Mouse (Mus musculus) gastrocnemius, adult 18-20 months (tissue): ENCODE measurements around the gene Klhl9. TPM values are rescaled to one million over a fixed set of nuclear protein-coding genes. Genes with fewer than 3 reads are reported as not detected.

ENCODE experiments used
- DNase-seq: peaks from one replicate; pipeline ENCODE4 v3.0.0; 2021; ENCODE audit warnings: low spot score
- total RNA-seq, 2 experiments: library from RNA; stranded (reverse); gene quantifications; 2 replicates each; pipeline ENCODE4 v1.2.3; 2021

Klhl9 gene
- total RNA-seq, 2 experiments from 2014 or later: 50.5 to 62.5 TPM

DNA sequence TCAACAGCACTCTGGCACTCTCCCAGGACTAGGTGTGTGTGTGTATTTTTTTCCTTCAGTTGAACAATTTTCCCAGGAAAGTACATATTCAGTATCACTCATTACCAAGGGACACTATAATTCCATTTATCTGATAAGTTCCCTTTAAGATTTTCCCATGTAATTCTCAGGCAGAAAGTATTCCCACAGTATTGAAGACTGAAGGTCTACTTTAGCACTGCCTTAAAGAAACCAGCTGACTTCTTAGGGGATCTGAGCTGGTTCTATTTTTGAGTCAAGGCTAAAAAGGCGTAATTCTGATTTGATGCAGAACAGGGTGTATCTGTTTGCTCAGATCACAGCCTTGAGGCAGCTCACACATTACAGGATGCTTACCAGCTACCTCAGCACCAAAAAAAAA, 3.5 kb downstream of the Klhl9 start:
- no peak for DNase-seq

DNA sequence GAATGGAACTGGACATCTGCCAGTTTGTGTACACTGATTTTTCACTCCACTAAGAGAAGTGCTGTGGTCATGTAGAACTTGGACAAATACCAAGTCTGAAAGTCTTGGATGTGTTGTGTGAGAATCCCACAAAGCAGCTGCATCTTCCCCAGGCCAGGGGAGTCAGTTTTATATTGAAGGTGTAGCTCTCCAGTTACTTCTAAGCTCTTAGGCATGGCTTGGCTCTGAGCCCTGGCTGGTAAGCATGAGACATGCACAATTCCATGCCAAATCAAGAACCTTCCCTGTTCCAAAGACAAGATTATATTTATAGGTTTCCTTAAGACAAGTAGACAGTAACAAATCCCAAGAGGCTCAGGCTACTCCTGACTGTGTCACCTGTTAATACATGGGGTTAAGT, 7.2 kb downstream of the Klhl9 start:
- DNase-seq: peak; percentile 81

DNA sequence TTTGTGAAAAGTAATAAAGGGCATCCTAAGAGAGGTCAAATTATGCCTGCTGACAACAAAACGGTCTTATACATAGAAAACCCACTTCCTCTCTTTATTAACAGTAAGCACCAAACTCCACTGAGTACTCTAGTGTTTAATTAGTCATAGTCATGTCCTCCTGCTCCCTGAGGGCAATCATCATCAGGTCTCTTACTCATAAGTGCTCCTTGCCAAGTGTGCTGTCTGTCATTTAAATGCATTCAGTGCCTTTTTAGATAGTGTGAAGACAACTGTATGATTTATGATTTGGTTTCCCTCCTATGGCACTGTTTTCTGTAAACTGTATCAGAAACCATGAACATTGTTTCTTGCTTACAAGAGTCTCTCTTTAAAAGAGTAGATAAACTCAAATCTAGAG, 8.0 kb downstream of the Klhl9 start:
- DNase-seq: no peak

DNA sequence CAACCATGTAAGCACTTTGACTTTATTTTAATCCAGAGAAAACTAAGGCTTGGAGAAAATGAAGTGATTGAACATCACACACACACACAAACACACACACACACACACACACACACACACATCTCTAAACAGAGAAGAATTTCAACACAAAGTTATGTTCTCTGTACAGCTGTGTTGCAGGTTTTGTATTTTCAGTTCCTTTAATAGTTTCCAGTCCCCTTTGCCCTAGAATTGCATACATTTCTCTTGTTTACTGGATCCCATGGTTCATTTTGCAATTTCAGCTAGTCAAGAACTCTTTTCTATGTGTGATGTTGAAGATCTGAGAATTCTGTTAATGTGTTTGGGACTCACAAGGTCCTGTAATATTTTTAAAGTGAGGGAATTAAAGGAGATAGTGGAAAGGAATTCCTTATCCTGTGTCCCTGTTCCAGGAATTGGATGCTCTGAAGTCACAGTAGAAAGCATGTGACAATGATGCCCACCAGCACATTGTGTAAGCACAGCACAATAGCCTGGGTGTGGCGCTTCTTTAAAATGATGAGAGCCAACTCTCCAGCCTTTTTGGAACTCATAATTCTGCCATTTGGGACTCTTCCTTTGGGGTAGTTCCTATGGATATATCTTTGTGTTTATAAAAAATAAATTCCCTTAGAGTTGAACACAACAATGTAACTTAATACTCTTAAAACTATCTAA, 15.0 kb downstream of the Klhl9 start:
- DNase-seq: no peak

DNA sequence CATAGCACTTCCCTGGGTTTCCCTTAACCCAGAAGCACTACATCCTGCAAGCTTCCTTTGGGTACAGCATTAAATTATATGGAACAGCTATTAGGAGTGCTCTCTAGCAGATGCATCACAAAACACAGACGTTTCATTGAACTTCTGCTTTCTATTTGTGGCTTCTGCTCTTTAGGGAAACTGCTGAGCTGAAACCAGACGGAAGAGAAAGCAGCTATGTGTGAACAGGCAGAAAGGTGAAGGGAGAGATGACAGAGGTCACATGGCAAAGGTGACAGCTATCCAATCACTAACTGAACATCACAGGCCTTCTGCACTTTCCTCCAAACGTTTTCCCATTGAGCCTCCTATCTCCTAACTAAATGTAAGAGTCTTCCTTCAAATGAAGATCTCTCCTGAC, 16.3 kb downstream of the Klhl9 start:
- no peak for DNase-seq

DNA sequence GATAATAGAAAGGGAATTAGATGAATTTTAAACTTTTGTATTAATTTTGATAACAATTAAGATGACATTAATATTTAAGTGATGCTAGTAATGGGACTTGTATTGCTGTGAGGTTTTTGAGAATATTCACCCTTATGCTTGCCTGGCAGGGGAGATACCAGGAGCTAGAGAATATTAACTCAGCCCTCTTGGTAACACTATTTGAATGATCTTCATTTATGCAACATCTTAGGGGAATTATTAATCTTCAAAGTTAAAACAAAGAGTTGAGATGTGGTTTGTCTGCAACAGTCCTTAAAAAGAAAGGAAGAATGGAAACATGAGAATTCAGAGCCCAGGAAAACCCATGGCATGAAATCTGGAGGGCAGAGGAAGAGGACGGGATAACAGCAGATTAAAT, 23.0 kb downstream of the Klhl9 start:
- DNase-seq: no peak

DNA sequence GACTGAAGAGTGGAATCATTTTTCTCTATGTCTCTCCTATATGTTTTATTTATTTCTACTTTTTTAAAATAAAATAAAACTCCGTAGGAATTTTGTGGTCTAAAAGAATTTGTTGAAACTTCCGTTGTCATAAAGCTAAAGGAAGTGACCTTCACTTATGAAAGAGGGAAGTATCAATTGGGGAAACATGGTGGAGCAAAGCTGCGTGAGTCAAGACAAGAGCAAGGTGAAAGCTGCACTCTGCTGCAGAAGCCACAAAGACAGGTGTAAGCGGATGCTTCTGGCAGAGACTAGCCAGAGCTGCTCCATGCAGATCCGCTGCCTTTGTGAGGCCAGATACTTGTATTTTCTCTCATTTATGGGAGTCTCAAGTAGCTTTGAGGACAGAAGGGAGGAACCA, 23.5 kb downstream of the Klhl9 start:
- no peak for DNase-seq

DNA sequence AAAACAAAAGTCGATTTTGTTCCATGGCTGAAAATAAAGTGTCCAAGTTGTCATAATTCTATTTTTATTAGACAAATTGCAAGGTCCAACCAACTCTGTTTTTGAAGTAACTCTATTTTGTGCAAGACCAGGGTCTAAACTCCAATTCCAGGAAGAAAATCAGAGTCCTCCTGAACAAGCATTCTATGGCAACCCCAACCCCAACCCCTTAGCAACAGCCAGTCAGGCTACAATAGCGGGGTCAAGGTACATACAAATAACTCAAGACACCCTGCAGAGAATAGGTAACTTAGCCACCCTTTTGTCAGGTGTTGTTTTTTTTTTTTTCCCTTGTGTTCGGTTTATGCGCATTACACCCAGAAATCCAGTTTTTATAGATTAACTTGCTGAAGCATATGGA, 24.5 kb downstream of the Klhl9 start:
- DNase-seq: no peak

DNA sequence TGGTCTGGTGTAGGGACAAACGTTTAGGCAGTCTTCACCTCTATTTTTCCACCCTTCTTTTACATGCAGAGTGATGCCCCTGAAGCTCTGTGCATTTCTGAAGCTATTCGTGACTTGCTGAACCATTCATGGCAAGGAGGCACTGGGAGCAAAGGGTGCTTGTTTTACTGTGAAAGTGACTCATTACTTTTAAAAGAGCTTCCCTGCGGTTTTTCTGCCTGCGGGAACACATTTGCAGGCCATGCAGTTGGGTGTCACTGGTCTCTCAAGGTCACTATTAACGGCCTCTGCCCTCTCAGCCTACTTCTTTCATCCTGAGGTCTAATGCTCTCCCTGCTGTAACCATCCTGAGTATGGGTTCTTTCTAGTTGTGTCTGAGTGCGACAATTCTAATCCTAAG, 25.2 kb downstream of the Klhl9 start:
- DNase-seq: no peak

DNA sequence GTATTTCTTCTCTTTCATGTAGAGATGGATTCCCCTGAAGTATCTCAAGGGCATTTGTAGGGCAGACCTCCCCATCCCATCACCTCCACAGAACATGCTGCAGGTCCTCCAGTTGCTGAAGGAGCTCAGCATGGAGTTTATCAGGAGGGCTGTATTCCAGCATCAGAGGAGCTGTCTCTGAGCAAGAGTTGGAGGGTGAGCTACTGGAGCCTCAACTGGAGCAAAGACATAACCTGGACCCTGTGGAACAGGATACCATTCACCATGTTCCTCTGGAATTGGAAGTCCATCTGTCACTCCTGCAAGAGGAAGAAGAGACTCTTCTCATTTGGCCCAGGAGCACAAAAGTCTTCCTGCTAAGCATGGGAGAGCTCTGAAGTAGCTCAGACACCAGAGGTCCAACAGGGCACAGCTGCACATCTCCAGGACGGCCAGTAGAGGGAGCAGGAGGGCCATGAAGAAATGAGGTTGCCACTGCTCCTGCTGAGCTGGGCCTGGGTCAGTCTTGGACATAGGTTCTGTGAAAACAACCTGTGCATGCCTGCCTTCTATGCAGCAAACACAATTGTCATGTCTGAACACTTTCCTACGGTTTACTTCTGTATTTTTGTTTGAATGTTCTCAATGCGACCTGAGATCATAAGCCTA, 25.9 kb downstream of the Klhl9 start:
- peak; percentile 80 for DNase-seq

DNA sequence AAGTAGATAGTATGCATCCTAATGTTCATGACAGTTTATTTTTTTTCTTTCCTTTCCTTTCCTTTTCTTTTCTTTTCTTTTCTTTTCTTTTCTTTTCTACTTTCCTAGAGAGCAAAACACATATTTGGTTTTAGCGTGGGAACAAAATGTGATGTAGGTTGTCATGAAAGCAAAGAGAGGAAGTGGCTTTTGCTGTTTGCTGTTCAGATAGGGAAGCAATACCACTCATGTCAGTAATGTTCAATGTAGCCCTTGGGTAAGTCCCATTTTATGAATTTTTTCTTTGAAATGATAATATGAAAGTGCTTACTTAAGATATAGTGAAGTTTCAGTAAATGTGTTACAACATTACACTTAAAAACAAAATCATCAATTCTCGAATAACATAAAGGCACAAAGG, 28.9 kb downstream of the Klhl9 start:
- no peak for DNase-seq

DNA sequence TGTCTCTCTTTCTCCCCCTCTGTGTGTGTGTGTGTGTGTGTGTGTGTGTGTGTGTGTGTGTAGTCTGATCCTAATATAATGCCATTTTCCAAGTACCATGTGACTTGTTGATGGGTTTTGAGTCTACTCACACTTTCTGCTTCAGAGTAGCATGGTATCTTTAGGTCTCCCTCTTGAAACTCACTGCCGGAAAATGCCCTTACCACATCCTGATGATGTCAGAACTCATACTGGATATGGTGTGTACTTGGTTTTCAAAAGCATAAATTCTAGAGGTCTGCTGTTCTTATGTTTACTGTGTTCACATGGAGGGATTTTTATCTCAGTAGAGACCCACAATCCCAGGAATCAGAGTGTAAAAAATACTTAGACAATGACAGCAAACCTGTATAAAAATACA, 29.7 kb downstream of the Klhl9 start:
- no peak for DNase-seq

DNA sequence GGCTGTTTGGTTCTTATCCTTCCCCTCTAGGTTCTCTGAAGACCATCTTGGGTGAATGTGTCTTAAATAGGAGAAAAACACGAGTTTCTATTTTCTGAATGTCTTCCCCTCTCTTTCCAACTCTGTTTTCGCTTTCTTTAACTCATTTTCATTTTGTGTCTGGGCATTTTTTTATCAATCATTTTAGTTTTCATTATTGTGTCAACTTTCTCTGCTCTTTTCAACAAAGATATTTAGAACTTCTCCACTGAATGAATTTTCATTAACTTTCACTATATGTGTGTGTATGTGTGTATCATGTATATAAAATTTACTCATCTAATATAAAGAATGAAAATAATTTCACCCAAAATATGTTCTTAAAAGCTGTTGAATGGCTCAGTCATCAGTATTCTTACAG, 31.0 kb downstream of the Klhl9 start, which contains the start of gene Ifnab:
TSS of gene Ifnab (minus strand) at position 101 of the 400 bp plus-strand sequence.
- DNase-seq: no peak

DNA sequence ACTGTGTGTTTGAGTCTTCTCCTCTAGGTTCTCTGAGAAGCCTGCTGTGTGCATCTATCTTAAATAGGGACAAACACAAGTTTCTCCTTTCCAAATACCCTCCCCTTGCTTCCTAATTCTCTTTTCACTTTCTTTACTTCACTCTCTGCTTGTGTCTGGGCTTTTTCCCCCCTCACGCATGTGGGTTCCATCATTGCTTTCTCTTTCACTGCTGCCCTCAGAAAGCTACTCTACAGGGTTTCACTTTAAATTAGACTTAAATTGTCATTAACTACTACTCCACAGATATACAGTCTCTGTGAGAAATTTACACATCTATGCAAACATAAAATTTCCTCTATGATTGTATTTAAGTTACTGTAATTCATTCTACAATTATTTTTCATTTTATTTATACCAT, 38.5 kb downstream of the Klhl9 start, which contains the start of gene Ifna2:
TSS of gene Ifna2 (minus strand) at position 101 of the 400 bp plus-strand sequence.
- no peak for DNase-seq

DNA sequence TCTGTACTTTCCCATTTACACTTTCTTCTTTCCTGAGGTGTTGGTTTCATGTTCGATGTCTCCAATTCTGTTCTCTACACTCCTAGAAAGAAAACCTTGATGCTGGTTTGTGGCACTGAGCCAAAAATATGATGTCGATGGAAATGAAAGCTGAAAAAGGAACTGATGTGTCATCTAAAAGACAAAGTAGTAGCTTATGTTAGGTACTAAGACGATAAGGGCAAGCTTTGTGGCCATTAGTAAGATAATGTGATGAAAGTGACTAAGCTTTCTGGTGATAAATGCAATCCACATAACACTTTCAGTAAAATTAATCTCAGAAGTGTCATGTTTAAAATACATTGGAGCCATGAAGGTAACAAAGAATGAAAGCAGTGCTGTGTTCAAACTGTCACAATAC, 40.9 kb downstream of the Klhl9 start:
- no peak for DNase-seq

DNA sequence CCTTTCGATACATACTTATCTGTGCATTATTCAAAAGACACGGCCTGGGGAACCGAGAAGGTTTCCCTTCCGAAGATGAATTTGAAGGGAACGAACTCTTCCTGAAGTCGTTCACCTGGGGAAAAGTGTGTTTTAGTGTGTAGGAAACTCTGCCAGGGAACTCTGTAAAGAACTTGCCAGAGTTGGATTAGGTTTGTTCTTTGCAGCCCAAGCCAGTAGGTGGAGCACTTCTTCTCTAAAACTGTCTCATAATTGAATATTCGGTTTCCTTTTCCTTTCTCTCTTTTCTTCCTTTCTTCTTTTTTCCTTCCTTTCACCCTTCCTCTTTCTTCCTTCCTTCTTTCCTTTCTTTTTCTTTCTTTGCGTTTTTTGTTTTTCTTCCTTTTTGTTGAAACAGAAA, 41.9 kb downstream of the Klhl9 start:
- DNase-seq: peak; percentile 22

DNA sequence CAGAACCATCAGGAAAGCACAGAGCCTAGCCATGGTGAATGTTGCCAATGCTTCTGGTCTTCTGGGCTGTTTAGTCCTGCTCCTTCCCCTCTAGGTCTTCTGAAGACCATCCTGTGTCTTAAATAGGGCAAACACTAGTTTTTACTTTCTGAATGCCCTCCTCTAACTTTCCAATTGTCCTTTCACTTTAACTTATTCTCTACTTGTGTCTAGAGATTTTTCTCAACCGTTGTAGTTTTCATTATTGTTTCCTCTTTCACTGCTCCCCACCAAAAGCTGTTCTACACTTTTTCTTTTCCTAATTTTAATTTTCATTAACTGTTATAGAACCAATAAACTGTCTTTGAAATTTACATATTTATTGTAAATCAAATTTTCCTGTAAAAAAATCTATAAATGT, 45.4 kb downstream of the Klhl9 start, which contains the start of gene Ifna16:
TSS of gene Ifna16 (minus strand) at position 101 of the 400 bp plus-strand sequence.
- no peak for DNase-seq

Other genes with a start within 250 kb of the Klhl9 start
- gene Ifnb1, start 199.7 kb downstream of the Klhl9 start, total RNA-seq: not detected
- gene Ifna15, start 164.2 kb downstream of the Klhl9 start, total RNA-seq: not detected
- gene Ifna14, start 150.7 kb downstream of the Klhl9 start, total RNA-seq: not detected
- not detected for gene Ifna9, start 130.1 kb downstream of the Klhl9 start, total RNA-seq
- gene Ifna12, start 119.1 kb downstream of the Klhl9 start, total RNA-seq: not detected
- not detected for gene C87499, start 88.1 kb downstream of the Klhl9 start, total RNA-seq
- not detected for gene Ifna13, start 78.0 kb downstream of the Klhl9 start, total RNA-seq
- gene Ifna16, start 45.5 kb downstream of the Klhl9 start, total RNA-seq: not detected
- gene Ifna2, start 38.6 kb downstream of the Klhl9 start, total RNA-seq: not detected
- gene Ifnab, start 31.1 kb downstream of the Klhl9 start, total RNA-seq: not detected
- gene Gm26566, start 660 bp downstream of the Klhl9 start, total RNA-seq: under 1 TPM in 1 of 2 experiments, not detected in 1; 0.21 TPM
- not detected for gene Gm13271, start 32.4 kb upstream of the Klhl9 start, total RNA-seq
- not detected for gene Gm13283, start 37.7 kb upstream of the Klhl9 start, total RNA-seq
- gene Gm13290, start 51.4 kb upstream of the Klhl9 start, total RNA-seq: not detected
- not detected for gene Gm13289, start 54.5 kb upstream of the Klhl9 start, total RNA-seq
- not detected for gene Gm13272, start 57.4 kb upstream of the Klhl9 start, total RNA-seq
- not detected for gene Ifnz, start 59.7 kb upstream of the Klhl9 start, total RNA-seq
- not detected for gene Gm13276, start 63.2 kb upstream of the Klhl9 start, total RNA-seq
- gene Gm13277, start 66.2 kb upstream of the Klhl9 start, total RNA-seq: not detected
- not detected for gene Gm13278, start 69.1 kb upstream of the Klhl9 start, total RNA-seq
- gene Gm13275, start 72.0 kb upstream of the Klhl9 start, total RNA-seq: not detected
- gene Gm13279, start 74.9 kb upstream of the Klhl9 start, total RNA-seq: not detected
- not detected for gene Gm13285, start 77.2 kb upstream of the Klhl9 start, total RNA-seq
- gene Gm13287, start 80.8 kb upstream of the Klhl9 start, total RNA-seq: not detected
- not detected for gene Gm13288, start 83.1 kb upstream of the Klhl9 start, total RNA-seq
- gene Ifna7, start 93.8 kb upstream of the Klhl9 start, total RNA-seq: not detected
- gene Ifna11, start 97.5 kb upstream of the Klhl9 start, total RNA-seq: not detected
- not detected for gene Ifna6, start 105.0 kb upstream of the Klhl9 start, total RNA-seq
- gene Ifna5, start 113.1 kb upstream of the Klhl9 start, total RNA-seq: not detected
- gene Ifna4, start 119.4 kb upstream of the Klhl9 start, total RNA-seq: not detected
- not detected for gene Ifna1, start 127.6 kb upstream of the Klhl9 start, total RNA-seq
- gene Ifne, start 157.7 kb upstream of the Klhl9 start, total RNA-seq: not detected